Mouse (Mus musculus): ENCODE results near the gene Gng5. TPM values are rescaled to one million over a fixed set of nuclear protein-coding genes. Genes with fewer than 3 reads are reported as not detected.

Gng5 gene
- polyA plus RNA-seq (2015; fragmentation: Illumina TruSeq; extraction: RNeasy Lipid Tissue Mini Kit (QIAGEN cat#74804); ENCODE audit: low read depth, low replicate concordance): 115 TPM

GRCm38 (mm10) chr3:146499431-146500002, at the start of gene Gng5, which contains the start of gene Spata1:
Gng5 (plus strand) TSS chr3:146499807.
Spata1 (minus strand) TSS chr3:146499753.

GRCm38 (mm10) chr3:146520798-146521651, 21.4 kb downstream of the Gng5 start, which contains the start of gene Rpf1:
Rpf1 (minus strand) TSS chr3:146521429.

Other genes starting within 250 kb of the Gng5 start
- 54.5 TPM for gene Ssx2ip, start 95.2 kb upstream of the Gng5 start, polyA plus RNA-seq (2015; fragmentation: Illumina TruSeq; extraction: RNeasy Lipid Tissue Mini Kit (QIAGEN cat#74804); ENCODE audit: low read depth, low replicate concordance)
- gene Ctbs, start 50.0 kb upstream of the Gng5 start, polyA plus RNA-seq (2015; fragmentation: Illumina TruSeq; extraction: RNeasy Lipid Tissue Mini Kit (QIAGEN cat#74804); ENCODE audit: low read depth, low replicate concordance): 9.6 TPM
- gene Spata1, start 54 bp upstream of the Gng5 start, polyA plus RNA-seq (2015; fragmentation: Illumina TruSeq; extraction: RNeasy Lipid Tissue Mini Kit (QIAGEN cat#74804); ENCODE audit: low read depth, low replicate concordance): 3.6 TPM
- 20.7 TPM for gene Rpf1, start 21.6 kb downstream of the Gng5 start, polyA plus RNA-seq (2015; fragmentation: Illumina TruSeq; extraction: RNeasy Lipid Tissue Mini Kit (QIAGEN cat#74804); ENCODE audit: low read depth, low replicate concordance)
- gene Uox, start 70.6 kb downstream of the Gng5 start, polyA plus RNA-seq (2015; fragmentation: Illumina TruSeq; extraction: RNeasy Lipid Tissue Mini Kit (QIAGEN cat#74804); ENCODE audit: low read depth, low replicate concordance): 1.2 TPM
- gene Dnase2b, start 115.8 kb downstream of the Gng5 start, polyA plus RNA-seq (2015; fragmentation: Illumina TruSeq; extraction: RNeasy Lipid Tissue Mini Kit (QIAGEN cat#74804); ENCODE audit: low read depth, low replicate concordance): 0.16 TPM
- gene 4930503B20Rik, start 151.5 kb downstream of the Gng5 start, polyA plus RNA-seq (2015; fragmentation: Illumina TruSeq; extraction: RNeasy Lipid Tissue Mini Kit (QIAGEN cat#74804); ENCODE audit: low read depth, low replicate concordance): not detected
- gene Samd13, start 185.8 kb downstream of the Gng5 start, polyA plus RNA-seq (2015; fragmentation: Illumina TruSeq; extraction: RNeasy Lipid Tissue Mini Kit (QIAGEN cat#74804); ENCODE audit: low read depth, low replicate concordance): 0.45 TPM